Mouse (Mus musculus): ENCODE results near the gene Duoxa2. TPM values are rescaled to one million over a fixed set of nuclear protein-coding genes. Genes with fewer than 3 reads are reported as not detected.
A peak's percentile ranks its signal among the peaks of the same experiment; 100 is the strongest.

The Duoxa2 gene
- total RNA-seq, 2 experiments from 2014 or later, result not detected

- peak; percentile 19 for ATAC-seq (replicated peaks; ENCODE audit: poor library complexity)
These were observed 50.6 kb downstream of the Duoxa2 start for GRCm38 (mm10) chr2:122349136-122349785.

DNA sequence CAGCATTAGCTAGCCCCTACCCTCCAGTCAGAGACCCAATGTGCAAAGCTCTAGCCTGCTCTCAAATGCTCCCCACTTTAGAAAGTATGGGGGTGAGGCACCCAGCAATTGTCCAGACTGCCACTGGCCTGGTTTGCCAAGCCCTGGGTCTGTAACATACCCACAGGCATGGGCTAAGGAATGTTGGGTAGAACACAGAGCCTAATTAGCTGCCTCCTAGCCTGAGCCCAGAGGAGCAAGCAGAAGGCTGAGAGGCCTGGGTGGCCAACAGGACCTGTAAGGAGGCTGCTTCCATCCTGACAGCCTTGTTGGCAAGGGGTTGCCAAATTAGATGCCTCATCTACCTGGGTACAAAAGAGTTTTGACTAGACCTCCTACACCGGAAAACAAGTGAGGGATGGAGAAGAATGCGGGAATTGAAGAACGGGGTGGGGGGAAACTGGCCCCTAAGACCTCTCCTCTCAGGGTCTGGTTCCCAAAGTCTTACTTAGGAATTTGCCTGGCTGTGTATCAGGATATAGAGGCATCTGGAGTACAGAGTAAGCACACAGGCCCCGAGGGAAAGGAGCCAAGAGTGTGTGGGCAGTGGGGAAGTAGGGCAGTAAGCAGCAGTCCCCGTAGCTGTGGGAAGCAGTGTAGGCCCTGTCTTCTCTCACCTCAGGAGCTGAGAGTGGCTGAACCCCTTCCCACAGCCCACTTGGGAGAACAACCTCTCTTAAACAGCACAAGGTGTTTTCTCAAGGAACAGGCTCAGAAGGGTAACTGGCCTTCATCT lies 52.6 kb downstream of the Duoxa2 start:
- no peak for ATAC-seq (replicated peaks; ENCODE audit: poor library complexity)

DNA sequence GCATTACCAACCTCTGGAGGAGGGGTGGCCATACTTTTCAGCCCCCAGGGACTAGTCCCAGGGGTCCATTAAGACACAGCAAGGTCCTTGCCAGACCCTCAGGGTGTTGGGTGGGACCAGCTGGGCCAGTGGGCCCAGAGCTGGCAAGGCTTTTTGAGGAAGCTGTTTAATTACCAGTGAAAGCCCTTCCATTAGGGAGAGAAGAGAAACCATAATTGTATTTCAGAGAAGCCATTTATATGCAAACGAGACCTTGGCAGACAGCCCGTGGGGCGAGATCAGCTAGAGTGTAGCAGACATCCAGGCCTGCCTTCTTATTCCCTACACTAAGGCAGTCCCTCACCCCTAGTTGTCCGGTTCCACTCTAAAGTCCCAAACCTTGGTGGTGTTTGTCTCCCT lies 53.2 kb downstream of the Duoxa2 start:
- ATAC-seq (replicated peaks; ENCODE audit: poor library complexity), result no peak

Other genes with a start within 250 kb of the Duoxa2 start
- gene Spg11, start 180.5 kb upstream of the Duoxa2 start, total RNA-seq (2015), result 8.9 and 10.5 TPM in 2 replicates
- gene Spg11, start 180.5 kb upstream of the Duoxa2 start, total RNA-seq (2017), result 11.3 and 13.4 TPM in 2 replicates
- 3,812 and 4,089 TPM in 2 replicates for gene B2m, start 151.2 kb upstream of the Duoxa2 start, total RNA-seq (2015)
- gene B2m, start 151.2 kb upstream of the Duoxa2 start, total RNA-seq (2017), result 1,717 and 2,014 TPM in 2 replicates
- 0.46 TPM in 1 of 2 replicates, not detected in the other for gene Trim69, start 138.2 kb upstream of the Duoxa2 start, total RNA-seq (2015)
- not detected in 2 replicates for gene Trim69, start 138.2 kb upstream of the Duoxa2 start, total RNA-seq (2017)
- gene Patl2, start 112.7 kb upstream of the Duoxa2 start, total RNA-seq (2015), result 0.05 TPM in 1 of 2 replicates, not detected in the other
- gene Patl2, start 112.7 kb upstream of the Duoxa2 start, total RNA-seq (2017), result 0.07 TPM in 1 of 2 replicates, not detected in the other
- not detected in 2 replicates for gene Terb2, start 112.6 kb upstream of the Duoxa2 start, total RNA-seq (2015)
- not detected in 2 replicates for gene Terb2, start 112.6 kb upstream of the Duoxa2 start, total RNA-seq (2017)
- 56.2 and 64.7 TPM in 2 replicates for gene Sord, start 64.2 kb upstream of the Duoxa2 start, total RNA-seq (2015)
- gene Sord, start 64.2 kb upstream of the Duoxa2 start, total RNA-seq (2017), result 64.8 and 71.9 TPM in 2 replicates
- not detected in 2 replicates for gene Duox2, start 451 bp upstream of the Duoxa2 start, total RNA-seq (2015)
- not detected in 2 replicates for gene Duox2, start 451 bp upstream of the Duoxa2 start, total RNA-seq (2017)
- not detected in 2 replicates for gene Duoxa1, start 14.8 kb downstream of the Duoxa2 start, total RNA-seq (2015)
- gene Duoxa1, start 14.8 kb downstream of the Duoxa2 start, total RNA-seq (2017), result not detected in 2 replicates
- gene Duox1, start 16.8 kb downstream of the Duoxa2 start, total RNA-seq (2015), result not detected in 2 replicates
- gene Duox1, start 16.8 kb downstream of the Duoxa2 start, total RNA-seq (2017), result not detected in 2 replicates
- 2.2 and 3.7 TPM in 2 replicates for gene Shf, start 70.3 kb downstream of the Duoxa2 start, total RNA-seq (2015)
- gene Shf, start 70.3 kb downstream of the Duoxa2 start, total RNA-seq (2017), result 2.1 and 2.4 TPM in 2 replicates
- 61.0 and 68.7 TPM in 2 replicates for gene Slc28a2, start 127.6 kb downstream of the Duoxa2 start, total RNA-seq (2015)
- gene Slc28a2, start 127.6 kb downstream of the Duoxa2 start, total RNA-seq (2017), result 72.2 and 78.8 TPM in 2 replicates
- gene Gm14085, start 186.0 kb downstream of the Duoxa2 start, total RNA-seq (2015), result 5.7 and 7.1 TPM in 2 replicates
- gene Gm14085, start 186.0 kb downstream of the Duoxa2 start, total RNA-seq (2017), result 6.9 and 10.2 TPM in 2 replicates

Data from megakaryocyte progenitor cell, adult 5-6 weeks (primary cell).